Mouse (Mus musculus): ENCODE measurements around the gene Tspan5. TPM values are rescaled to one million over a fixed set of nuclear protein-coding genes. Genes with fewer than 3 reads are reported as not detected.

The Tspan5 gene
- total RNA-seq, 2 experiments from 2014 or later, result 7.0 to 9.1 TPM

GRCm38 (mm10) chr3:138826243-138826800 is 84.3 kb downstream of the Tspan5 start:
- intact Hi-C loops (cut with DNase I; ENCODE audit: low total_unique reads), result no loop called here
- DNase-seq, result no peak

GRCm38 (mm10) chr3:138832827-138833517 is 91.0 kb downstream of the Tspan5 start:
- intact Hi-C loops (cut with DNase I; ENCODE audit: low total_unique reads), result no loop called here
- no peak for DNase-seq

- no peak for DNase-seq
- intact Hi-C loops (cut with DNase I; ENCODE audit: low total_unique reads), result no loop called here
Observed at GRCm38 (mm10) chr3:138834174-138834573, 92.2 kb downstream of the Tspan5 start.

GRCm38 (mm10) chr3:138836937-138837336 is 94.9 kb downstream of the Tspan5 start:
- DNase-seq, result no peak
- intact Hi-C loops (cut with DNase I; ENCODE audit: low total_unique reads), result no loop called here

GRCm38 (mm10) chr3:138837651-138838050 is 95.7 kb downstream of the Tspan5 start:
- no peak for DNase-seq
- intact Hi-C loops (cut with DNase I; ENCODE audit: low total_unique reads), result no loop called here

- intact Hi-C loops (cut with DNase I; ENCODE audit: low total_unique reads), result no loop called here
- DNase-seq, result no peak
Observed at GRCm38 (mm10) chr3:138839656-138840055, 97.7 kb downstream of the Tspan5 start.

- no peak for DNase-seq
Observed at GRCm38 (mm10) chr3:138841288-138841687, 99.3 kb downstream of the Tspan5 start.

GRCm38 (mm10) chr3:138843180-138843579 is 101.2 kb downstream of the Tspan5 start:
- DNase-seq, result no peak
- intact Hi-C loops (cut with DNase I; ENCODE audit: low total_unique reads), result no loop called here

More at GRCm38 (mm10) chr3:138841288-138841687, 99.3 kb downstream of the Tspan5 start:
- intact Hi-C loops (cut with DNase I; ENCODE audit: low total_unique reads), result no loop called here

- intact Hi-C loops (cut with DNase I; ENCODE audit: low total_unique reads), result no loop called here
Observed at GRCm38 (mm10) chr3:138843641-138844040, 101.6 kb downstream of the Tspan5 start.

GRCm38 (mm10) chr3:138845820-138846219 is 103.8 kb downstream of the Tspan5 start:
- no peak for DNase-seq
- intact Hi-C loops (cut with DNase I; ENCODE audit: low total_unique reads), result no loop called here

More at GRCm38 (mm10) chr3:138843641-138844040, 101.6 kb downstream of the Tspan5 start:
- no peak for DNase-seq

GRCm38 (mm10) chr3:138847809-138848208 is 105.8 kb downstream of the Tspan5 start:
- intact Hi-C loops (cut with DNase I; ENCODE audit: low total_unique reads), result no loop called here
- no peak for DNase-seq

GRCm38 (mm10) chr3:138849755-138850301 is 107.8 kb downstream of the Tspan5 start:
- intact Hi-C loops (cut with DNase I; ENCODE audit: low total_unique reads), result no loop called here
- no peak for DNase-seq

- no peak for DNase-seq
- intact Hi-C loops (cut with DNase I; ENCODE audit: low total_unique reads), result no loop called here
Observed at GRCm38 (mm10) chr3:138851876-138852275, 109.9 kb downstream of the Tspan5 start.

- DNase-seq, result no peak
- intact Hi-C loops (cut with DNase I; ENCODE audit: low total_unique reads), result no loop called here
Observed at GRCm38 (mm10) chr3:138852982-138853689, 111.1 kb downstream of the Tspan5 start.

GRCm38 (mm10) chr3:138853996-138854836 is 112.2 kb downstream of the Tspan5 start:
- no peak for DNase-seq
- intact Hi-C loops (cut with DNase I; ENCODE audit: low total_unique reads), result no loop called here

- DNase-seq, result no peak
- intact Hi-C loops (cut with DNase I; ENCODE audit: low total_unique reads), result no loop called here
Observed at GRCm38 (mm10) chr3:138855387-138855786, 113.4 kb downstream of the Tspan5 start.

GRCm38 (mm10) chr3:138856946-138857345 is 115.0 kb downstream of the Tspan5 start:
- intact Hi-C loops (cut with DNase I; ENCODE audit: low total_unique reads), result no loop called here
- DNase-seq, result no peak

- DNase-seq, result no peak
- intact Hi-C loops (cut with DNase I; ENCODE audit: low total_unique reads), result no loop called here
Observed at GRCm38 (mm10) chr3:138857805-138858546, 116.0 kb downstream of the Tspan5 start.

GRCm38 (mm10) chr3:138858649-138859048 is 116.7 kb downstream of the Tspan5 start:
- no peak for DNase-seq
- intact Hi-C loops (cut with DNase I; ENCODE audit: low total_unique reads), result no loop called here

Data from gastrocnemius, postnatal 14 days (tissue).